Mouse (Mus musculus) c-Kit-positive CD71-positive TER-119-negative erythroid progenitor cells, embryonic 14.5 days (primary cell): ENCODE results near the gene Dlgap1.
"Not testable (repeated sequence)": the region's sequence is repeated elsewhere in the genome, so short reads cannot be mapped to it uniquely, and the experiment has no call there.

Experiments
- DNase-seq: peaks from one replicate; pipeline ENCODE4 v3.0.0-alpha.2; 2013; ENCODE audit warnings: low read depth

Dlgap1 gene

DNA sequence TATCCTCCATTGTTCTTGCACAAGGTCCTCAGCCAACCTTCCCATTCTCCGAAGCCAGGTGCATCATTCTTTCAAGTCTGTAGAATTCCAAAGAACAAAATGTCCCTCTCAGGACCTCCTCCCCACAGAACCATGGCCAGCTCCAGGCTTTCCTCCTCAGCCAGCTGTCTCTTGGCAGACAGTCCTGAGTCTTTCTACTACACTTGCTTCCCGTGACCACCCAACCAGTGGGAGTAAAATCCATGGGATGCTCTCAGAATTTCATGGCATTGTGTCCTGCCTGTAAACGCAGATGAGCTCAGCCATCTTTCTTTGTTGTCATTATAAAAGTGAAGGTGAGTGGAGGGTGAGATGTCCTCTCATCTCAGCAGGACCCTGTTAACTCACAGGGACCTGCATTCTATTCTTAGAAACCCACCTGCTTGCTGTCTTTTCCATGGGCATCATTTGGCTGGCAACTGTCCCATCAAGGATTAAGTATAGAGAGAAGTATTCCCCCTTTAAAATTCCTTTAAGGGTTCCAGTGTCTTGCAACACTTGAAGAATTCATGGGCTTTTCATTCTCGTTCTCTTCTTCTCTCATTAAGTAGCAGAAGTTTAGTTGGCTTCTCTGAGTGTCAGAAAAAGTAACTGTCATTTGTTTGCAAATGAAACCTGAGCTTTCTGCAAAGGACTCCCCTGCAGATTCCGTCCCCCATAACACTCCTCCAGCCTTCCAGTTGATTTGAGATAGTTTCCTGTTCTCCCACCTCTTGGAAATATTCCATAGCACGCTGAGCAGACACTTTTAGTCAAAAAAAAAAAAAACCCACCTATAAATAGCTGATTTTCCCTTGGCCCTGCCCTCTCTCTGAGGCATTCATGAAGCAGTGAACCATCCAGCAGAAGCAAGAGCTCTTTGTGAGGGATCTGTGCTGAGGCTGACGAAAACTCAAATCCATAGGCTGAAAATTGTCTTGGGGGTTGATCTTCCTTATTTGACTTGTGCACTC, 559.6 kb downstream of the Dlgap1 start:
- DNase-seq: no peak

DNA sequence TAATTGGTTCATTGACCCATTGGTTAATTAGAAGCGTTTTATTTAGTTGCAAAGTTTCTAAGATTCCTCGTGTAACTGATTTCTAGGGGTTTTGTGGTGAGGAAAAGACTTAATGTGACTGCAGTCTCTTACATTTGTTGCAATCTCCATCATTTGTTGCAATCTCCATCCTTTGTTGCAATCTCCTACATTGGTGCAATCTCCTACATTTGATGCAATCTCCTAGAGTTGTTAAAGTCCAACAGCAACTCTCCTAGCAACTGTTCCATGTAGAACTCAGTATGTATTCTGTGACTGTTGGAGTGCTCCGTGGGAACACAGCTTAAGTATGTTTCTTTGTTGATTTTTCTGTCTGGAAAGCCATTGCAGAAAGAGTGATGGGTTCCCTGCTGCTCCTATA, 565.4 kb downstream of the Dlgap1 start:
- no peak for DNase-seq

DNA sequence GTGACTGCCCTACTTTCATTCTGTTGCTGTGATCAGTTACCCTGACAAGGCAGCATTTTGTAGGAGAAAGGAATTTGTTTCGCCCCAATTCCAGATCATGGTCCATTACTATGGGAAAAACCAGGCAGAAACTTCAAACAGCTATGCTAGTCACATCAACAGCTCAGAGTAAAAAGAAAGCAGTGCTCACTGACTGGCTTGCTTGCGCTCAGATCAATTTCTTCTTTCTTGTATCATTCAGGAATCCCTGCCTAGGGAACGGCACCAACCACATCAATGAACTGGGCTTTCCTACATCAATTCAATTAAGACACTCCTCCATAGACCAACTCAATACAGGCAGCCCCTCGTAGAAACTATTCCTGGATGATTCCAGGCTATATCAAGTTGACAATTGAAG, 572.9 kb downstream of the Dlgap1 start:
- no peak for DNase-seq

DNA sequence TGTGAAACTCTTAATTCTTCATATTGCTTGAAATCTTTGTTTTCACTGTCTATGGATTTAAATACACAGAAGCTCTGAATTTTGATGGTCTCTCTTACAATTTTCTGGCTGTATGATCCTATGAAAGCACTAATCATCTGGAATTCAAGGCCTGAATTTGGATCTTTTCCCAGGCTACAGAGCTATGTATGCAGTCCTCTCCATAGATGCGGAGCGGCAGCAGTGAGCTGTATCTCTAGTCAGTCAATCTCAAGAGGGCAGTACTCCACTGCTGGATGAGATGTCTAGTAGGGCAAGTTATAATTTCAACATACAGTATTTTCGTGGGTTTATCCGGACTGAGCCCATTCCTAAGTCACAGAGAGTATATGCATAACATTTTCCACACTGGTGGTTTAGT, 581.9 kb downstream of the Dlgap1 start:
- no peak for DNase-seq

DNA sequence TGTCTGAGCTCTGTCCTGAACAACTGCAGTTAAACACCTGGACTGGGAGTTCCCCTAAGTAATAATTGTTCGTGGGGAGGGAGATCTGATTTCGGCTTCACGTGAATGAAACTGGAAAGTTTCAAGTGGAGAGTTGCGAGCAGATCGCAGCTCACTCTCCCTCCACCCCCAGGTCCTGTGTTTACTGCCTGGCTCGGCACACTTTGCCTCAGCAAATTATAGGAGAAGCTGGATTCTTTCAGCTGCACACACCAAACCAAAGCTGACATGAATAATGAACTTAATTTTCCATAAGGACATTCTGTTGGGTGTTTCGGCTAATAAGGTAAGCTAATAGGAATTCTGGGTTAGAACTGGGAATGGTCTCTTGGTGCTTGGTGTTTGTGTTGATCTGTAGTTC, 592.7 kb downstream of the Dlgap1 start:
- no peak for DNase-seq

GRCm38 (mm10) chr17:70570848-70571247, 602.0 kb downstream of the Dlgap1 start:
- no peak for DNase-seq

DNA sequence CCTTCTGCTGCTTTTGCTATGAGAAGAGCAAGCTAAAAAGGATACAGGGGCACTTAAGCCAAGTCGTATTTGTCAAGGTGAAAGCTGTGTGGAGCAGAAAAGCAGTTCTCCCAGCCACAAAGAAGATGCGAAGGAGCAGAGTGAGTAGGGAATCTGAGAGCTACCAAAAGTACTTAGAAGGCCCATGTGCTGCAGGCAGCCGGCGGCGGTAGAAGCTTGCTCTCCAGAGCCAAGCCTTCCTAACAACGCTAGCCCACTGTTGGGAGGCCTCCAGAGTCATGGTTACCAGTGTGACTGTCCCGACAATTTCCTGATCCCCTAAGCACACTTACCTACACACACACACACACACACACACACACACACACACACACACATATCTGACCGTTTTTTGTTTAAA, 614.2 kb downstream of the Dlgap1 start:
- DNase-seq: no peak

DNA sequence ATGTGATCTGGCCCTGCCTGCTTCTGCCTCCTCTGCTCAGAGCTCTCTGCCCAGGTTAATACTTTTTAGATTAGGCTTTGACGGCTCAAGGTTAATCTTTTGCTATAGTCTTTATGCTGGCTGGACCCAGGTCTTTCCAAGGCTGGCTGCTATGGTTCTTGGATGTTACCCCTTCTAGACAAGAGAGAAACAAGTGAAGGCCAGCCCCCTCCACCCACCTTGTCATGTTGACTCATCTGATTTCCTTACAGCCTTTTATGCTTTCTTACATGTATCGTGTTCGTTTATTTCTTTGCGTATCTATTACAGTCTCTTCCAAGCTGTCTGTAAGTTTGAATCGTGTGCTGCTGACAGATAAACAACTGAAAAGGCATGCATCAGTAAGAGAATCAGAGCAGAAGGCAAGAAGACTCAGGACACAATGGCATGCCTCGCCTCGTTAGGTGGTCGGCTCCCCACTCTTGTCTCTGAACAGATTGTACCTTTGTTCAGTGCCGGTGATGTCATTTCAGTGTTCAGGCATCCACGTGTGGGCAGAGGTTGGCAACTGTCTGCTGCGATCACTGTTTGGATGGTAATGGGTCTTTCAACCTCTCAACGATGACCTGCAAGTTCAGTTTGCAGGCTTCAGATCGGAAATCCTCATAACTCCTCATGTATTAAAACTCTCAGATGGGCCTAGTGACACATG, 618.0 kb downstream of the Dlgap1 start:
- no peak for DNase-seq

DNA sequence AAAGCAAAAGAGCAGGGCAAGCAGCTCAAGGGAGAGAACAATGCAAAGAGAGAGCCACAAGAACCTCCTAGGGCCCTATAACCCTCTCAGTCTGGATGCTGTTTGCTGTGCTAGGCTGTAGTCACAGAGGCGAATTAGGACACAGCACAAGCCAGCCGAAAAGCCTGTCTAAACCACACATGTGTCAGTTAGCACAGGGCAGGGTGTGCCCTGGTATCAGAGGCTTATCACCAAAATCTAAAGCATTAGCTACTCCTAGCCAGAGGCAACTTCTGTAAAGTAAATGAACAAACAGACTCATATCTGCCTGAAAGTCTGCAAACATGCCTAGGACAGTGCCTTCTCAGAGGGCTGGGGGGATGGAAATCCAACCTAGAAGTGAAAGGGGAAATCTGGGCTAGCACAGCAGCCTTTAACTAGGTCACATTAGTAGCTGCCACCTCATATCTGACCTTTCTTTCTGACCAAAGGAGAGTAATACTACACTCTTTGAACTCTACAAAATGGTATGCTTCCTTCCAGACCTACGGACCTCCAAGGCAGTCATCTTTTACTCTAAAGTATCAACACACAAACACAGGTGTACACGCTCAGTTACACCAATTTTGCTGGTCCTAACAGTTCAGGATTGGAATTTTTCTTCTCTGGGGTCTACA, 619.2 kb downstream of the Dlgap1 start:
- not testable (repeated sequence) for DNase-seq

GRCm38 (mm10) chr17:70588691-70589090, 619.8 kb downstream of the Dlgap1 start:
- no peak for DNase-seq

DNA sequence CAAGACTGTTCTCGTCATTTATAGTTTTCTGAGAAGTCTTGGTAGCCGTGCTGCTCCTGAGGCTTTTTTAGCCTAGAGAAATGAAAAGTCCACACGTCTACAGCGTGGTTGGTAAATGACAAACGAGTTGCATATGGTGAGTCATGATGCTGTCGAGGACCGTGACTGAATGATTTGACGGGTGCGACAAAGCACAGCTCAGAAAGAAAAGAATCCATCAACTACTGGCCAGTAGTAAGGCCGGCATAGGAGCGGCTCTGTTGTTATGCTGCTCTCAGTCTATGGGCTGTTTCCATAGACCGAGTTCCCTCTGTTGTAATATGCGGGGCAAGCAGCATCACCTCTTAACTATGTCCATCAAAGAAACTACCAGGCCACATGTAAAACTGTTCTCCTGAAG, 620.3 kb downstream of the Dlgap1 start:
- no peak for DNase-seq

GRCm38 (mm10) chr17:70590506-70590905, 621.6 kb downstream of the Dlgap1 start:
- DNase-seq: no peak

DNA sequence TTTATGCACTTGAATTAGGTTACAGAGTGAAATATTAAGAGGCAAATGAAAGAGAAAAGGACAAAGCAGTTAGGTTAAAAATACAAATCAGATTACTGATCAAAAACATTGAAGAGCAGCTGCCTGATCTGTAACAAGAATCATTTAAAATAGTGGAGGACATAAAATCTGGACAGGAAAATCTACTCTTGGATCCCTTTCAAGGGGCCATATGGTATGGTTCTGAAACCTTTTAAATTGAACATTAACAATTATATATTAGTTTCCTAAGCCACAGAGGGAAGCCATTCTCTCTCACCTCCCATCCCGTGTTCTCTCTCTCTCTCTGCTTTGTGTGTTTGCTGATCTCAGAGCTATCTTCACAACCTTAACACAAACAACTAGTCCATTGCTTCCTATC, 625.4 kb downstream of the Dlgap1 start:
- no peak for DNase-seq

DNA sequence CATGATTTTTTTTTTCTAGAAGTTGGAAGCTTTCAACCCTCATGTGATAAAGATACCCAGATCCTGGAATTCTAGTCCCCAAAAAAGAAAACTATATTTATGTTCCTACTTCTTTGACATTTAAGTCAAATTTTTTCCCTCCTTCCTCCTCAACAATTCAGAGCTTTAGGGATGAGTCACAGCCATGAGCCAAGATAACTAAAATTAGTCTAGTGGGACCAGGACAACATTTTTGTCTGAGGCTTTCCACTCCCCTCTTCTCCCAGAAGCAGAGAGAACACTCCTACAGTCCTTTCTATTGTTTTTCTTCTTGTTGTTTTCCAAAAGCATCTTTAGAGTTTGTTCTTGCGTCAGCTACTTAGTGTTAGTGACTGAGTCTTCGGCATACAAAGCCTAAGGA, 627.5 kb downstream of the Dlgap1 start:
- DNase-seq: no peak

DNA sequence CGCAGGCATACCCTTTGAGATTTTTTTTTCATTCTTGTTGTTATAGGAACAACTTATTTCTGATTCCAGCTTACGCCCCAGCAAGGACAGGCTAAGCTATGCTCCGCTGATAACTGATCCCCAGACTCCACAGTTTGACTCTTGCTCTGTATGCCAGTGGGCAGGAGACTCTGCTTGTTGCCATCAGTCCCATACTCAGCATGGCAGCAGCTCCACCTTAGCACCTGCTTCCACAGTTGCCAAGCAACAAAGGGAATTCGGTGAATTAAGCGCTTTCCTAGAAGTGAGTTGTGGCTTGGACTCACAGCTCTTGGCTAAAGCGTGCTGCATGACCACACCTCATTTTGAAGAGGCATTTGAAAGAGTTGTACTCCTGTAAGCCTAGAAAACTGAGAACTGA, 631.6 kb downstream of the Dlgap1 start:
- DNase-seq: no peak

DNA sequence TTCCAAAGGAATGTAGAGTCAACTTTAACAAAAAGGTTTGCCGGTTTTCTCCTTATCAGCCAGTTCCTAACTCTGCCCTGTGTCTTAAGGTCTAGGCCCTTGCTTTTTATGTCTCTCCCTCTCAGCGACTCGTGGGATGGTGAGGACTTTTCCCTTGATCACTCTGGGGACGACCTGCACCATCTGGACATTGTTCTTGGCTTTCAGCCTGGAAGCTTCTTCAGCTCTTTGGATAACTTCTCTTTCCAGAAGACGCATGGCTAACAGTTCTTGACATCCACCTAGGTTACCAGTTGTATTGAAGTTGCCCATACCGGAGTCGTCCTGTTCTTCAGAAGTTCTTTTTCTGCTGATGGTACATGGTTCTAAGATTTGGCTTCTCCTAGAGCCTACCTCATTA, 633.2 kb downstream of the Dlgap1 start:
- DNase-seq: no peak

GRCm38 (mm10) chr17:70605659-70606058, 636.8 kb downstream of the Dlgap1 start:
- no peak for DNase-seq

DNA sequence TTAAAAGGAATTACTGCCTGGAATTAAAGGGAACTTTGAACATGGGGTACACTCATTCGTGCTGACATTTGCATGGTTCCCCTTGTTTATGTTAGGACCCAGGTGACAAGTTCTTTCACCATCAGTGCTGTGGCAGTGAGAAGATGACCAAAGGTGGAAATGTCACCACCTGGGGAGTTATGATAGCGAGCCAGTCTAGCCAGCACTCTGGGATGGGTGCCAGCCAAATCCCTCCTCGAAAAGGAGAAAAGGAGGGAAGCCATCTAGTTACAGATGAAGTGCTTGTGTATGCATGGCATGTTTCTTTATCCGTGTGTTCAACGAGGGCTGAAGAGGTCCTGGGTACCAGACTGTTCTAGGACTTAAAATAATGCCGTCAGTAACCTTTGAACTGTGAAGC, 643.3 kb downstream of the Dlgap1 start:
- DNase-seq: no peak

DNA sequence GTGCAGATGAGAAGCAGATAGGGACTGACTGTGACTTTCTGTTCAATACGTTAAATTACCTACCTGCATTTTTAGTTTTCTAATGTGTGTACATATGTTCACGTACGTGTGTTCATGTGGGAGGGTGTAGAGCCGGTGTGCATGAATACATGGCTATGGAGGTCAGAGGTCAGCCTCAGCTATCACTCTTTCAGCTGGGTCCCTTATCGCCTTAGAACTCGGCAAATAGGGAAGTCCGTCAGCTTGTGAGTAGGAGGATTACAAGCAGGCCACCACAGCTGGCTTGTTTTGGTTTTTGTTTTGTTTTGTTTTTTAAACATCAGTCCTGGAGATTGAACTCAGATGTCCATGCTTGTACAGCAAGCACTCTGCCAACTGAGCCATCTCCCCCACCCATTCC, 645.0 kb downstream of the Dlgap1 start:
- no peak for DNase-seq

DNA sequence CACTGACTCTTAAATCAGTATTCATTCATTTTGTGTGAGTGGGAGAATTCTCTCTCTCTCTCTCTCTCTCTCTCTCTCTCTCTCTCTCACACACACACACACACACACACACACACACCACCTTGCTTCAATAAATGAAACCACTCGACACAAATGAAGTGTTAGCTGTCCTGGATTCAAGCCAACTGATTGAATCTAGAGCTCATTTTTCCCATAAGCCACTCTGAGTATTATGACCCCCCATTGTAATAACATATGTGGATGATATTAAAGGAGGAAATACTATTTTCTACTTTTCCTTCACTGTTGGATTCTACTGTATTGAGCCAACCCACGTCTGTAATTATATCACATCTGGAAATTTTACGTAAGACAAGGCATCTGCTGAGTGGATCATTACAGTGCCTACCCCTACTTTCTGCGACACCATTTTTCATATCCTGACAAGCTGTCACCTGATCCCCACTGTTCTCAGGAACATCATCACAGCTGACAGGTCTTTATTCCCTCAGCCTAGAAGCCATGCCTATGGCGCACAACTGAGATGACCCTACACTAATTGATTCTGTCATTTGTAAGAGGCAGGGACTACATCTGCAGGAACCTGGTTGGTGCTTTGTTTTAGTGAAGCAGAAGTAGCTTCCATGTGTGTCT, 645.7 kb downstream of the Dlgap1 start:
- no peak for DNase-seq

- no peak for DNase-seq
Measured at GRCm38 (mm10) chr17:70622493-70622892, 653.6 kb downstream of the Dlgap1 start.

- DNase-seq: no peak
Measured at GRCm38 (mm10) chr17:70626396-70626795, 657.5 kb downstream of the Dlgap1 start.
